Mouse (Mus musculus) mesoderm, embryonic 11.5 days (tissue): Measurements from ENCODE around the gene Cep112.

Source experiments
- DNase-seq: peaks from one replicate; pipeline ENCODE4 v3.0.0-alpha.2; 2012; ENCODE audit warnings: low read depth, low spot score

Gene Cep112

DNA sequence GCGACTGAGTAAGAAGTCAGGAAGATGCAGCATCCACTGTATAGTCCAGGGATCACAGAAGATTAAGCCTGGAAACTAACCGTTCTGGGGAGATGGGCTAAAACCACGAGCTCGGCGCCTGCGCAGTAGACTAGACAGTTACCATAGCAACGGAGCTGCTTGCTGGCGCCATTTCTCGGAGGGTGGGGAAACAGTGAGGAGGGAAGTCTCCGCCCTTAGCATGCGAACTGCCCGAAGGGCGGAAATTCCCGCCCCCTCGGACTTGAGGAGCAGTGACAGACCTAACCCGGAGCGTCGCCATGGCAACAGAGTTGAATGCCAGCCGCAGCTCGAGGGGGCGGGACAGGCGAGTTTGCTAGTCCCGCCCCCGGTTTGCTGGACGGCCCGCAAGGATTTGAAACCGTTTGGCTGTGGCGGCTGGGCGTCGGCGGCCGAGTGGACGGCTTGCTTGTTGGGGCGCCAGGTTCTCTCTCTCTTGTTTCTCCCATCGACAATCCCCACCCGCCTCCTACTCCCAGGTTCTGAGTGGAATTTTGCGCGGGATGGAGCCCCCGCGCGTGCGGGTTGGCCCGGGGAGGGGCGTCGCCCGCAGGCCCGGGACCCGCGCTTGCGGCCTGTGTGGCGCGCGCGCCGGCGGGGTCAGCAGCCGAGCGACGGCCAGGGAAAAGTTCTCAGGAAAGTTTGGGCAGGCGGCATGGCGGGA lies at the start of gene Cep112:
Gene Cep112, plus strand, starts transcription at position 304 of the 703 bp plus-strand sequence.
- peak; percentile 100 for DNase-seq

DNA sequence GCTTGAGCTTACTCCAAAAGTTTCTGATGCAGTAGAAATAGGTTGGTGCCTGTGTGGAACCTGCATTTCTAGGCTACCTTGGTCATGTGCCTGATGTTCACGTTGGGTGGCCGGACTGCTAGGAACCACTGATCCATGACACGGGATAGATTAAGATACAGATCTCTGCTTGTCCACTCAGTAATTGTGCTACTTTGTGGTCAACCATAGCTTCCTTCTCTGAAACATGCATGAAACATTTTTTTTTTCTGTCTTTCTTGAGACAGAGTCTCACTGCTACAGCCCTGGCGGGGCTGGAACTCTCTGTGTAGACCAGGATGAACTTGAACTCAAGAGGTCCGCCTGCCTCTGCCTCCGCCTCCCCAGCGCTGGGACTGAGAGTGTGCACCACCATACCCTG lies 48.2 kb upstream of the Cep112 start:
- no peak for DNase-seq

DNA sequence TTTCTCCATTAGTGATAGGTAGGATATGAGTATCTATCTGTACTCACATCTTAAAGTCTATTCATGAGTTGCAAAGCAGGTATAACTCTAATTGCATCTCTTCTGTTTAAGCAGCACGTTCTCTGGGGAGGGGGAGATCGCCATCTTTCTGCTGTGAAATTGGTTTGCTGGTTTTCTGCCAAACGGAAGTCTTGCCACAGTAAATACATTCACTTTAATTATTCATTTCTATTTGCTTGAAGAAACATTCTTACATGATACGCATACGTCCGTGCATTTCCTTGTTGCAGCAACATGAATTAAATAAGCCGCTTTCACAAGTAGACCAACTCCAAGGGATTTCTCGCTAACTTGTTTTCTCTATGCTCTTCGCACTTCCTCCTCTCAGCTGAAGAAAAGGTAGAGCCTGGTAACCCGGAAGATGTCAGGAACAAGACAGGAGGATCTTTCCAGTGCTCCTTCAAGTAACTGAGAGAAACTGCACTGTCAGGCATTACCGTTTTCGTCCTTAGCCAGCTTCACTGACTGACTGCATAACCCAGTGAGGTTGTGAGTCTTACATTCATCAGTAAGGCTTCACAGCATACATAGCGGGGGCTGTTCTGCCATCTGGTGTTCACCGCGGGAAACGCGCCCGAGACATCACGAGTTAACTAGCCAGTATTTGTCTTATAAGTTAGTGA lies 47.2 kb upstream of the Cep112 start:
- peak; percentile 80 for DNase-seq

DNA sequence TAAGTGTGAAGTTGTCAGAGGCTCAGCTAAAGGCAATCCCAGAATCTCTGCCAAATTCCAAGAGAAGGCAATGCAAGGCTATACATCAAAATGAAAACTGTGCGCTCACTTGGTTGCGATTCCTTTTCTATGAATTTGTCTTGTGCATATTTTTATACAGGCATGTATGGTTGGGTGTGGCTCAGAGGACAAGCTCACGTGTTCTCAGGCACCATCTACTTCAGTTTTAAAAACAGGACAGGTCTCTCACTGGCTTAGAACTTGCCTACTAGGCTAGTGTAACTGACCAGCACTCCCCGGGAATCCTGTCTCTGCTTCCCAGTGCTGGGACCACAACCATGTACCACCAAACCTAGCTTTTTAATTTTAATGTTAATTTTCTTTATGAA lies 46.6 kb upstream of the Cep112 start:
- DNase-seq, result no peak

DNA sequence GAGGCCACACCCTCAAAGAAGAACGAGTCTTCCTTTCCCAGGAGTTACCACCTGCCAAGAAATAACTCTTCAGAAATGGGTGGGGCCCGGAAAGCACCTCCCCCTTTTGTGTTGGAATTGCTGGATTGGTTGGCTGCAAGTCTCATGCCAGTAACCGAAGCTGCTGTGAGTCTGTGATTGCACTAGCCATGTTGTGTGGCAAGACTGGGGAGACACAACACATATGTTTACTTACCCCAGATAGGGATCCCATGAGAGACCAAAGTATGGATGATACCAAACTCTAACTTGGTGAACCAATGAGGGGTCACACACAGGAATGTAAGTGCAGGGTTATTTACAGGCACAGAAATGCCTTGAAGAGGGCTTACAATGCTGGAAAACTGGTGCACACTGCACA lies 42.3 kb upstream of the Cep112 start:
- DNase-seq, result no peak

DNA sequence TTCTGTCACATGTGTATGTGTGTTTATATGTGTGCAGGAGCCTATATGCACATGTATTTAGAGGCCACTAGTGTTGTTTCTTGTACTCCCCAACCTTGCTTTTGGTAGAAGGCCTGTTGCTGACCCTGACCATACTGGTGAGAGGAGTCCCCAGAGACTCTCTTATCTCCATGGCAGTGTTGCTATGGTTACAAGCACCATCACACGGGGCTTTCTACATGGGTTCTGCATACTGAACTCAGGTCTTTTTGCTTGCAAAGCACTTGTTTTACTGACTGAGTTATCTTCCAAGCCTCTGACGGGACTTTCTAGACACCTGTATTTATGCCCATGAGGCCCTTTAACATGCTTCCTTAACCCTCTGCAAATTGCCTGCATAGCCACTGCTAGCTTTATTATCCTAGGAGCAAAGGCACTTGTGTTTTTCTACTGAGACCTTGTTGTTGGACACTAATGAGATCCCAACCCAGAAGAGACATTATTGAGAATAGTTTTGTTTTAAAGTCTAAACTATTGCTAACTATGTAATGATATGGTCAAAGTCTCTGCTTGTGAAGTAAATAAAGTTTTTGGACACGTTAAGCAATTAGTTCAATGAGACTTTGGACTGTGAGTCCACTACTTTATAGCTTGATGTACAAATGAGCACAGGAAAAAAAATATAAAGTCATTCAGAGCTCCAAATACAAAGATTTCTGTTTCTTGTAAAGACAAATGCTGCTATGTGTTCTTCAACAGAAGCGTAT lies 39.9 kb upstream of the Cep112 start:
- DNase-seq, result peak; percentile 46

DNA sequence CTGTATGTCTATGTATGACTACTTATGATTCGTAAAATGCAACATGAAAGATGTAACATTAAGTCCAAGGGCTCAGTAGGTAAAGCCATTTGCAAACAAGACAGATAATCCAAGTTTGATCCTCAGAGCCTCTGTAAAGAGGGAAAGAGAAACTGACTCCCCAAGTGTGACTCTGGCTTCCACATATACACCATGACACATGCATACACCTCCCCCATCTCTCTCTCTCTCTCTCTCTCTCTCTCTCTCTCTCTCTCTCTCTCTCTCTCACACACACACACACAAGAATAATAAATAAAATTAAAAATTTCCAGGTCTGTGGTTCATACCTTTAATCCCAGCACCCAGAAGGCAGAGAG lies 39.3 kb upstream of the Cep112 start:
- no peak for DNase-seq

DNA sequence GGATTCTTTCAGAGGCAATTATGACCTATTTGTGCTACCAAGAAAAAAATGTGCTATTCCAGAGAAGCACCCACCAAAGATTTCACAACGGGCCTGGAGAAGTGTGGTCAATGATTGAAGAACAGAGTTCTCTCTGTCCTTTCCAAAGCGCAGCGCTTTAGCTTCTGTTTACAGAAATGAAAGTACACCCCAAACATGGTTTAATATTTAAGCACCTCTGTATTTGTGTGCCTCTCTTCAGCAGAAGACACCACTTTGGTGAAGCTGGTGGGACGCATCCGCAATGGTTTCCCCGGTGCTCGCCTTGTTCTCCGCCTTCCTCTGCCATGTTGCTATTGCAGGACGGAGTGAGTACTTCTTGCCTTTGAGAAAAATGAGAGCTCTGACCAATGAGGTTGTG lies 29.9 kb upstream of the Cep112 start:
- DNase-seq, result no peak

DNA sequence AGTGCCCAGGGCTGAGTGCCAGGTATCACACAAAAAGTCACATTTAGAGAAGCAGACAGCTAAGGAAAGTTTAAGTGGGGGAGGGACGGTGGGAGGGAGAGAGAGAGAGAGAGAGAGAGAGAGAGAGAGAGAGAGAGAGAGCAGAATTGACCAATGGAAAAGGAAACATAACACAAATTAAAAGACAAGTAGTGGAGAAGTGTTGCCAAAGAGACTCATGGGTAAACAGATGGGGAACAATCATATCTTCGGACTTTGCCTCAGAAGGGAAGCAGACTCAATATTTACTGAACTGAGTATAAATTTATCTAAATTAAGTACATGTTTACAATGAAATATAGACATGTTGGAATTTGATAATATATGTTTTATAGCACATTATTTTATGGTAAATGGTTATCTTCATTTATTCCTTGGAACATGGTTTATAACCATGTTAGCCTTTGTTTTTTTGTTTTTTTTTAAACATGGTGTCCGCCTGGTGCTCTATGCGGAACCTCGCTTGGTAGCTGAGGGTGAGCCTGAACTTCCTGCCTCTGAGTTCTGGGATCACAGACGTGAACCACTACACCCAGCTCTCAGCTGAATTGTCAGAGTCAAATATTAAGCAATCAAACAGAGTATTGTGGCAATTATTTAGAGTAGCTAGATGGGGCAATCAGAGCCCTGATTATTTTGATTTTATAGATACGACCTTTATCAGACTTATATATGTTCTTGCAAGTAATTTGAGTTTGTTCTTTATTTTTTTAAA lies 28.7 kb upstream of the Cep112 start:
- no peak for DNase-seq

DNA sequence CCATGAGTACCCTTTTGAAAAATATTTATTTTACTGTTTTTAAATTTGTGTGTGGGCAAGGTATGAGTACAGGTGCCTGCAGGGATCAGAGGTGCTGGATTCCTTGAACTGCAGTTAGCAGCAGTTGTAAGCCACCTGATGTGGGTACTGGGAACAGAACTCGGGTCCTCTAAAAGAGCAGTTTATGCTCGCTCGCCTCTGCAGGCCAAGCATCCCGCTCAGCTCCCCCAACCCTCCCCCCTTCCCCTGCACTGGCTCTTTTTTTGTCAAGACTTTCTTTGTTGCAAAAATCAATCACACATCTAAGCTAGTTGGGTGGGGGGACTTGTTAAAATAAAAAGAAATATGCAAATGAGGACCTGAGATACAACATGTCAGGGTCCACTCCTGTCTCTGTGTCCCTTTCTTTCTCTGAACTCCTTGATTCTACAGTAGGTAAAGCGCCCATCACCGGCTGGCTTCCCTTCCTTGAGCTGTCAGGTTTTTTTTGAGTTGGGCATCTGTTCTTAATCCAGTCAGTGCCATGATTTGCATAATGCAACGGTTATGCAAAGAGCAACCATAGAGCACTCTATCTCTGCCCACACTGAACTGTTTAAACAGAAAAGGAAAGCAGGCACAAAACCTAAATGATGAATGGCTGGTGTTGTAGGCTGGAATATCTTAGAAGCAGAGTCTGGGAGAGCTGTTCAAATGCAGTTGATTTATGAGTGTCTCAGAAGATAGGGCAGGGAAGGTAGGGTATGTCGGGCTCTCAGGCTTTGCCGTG lies 14.9 kb upstream of the Cep112 start:
- DNase-seq, result peak; percentile 23

DNA sequence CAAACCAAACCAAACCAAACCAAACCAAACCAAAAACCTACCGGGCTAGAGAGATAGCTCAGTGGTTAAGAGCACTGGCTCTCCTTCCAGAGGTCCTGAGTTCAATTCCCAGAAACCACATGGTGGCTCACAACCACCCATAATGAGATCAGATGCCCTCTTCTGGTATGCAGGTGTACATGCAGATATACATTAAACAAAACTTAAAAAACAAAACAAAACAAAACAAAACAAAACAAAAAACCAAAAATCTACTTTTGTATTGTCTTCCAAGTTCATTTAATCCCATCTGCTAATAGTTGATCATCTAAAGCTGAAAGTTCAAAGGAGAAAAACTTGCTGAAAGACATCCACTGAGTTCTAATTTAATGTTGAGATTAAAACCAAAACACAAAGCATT lies 8.6 kb upstream of the Cep112 start:
- DNase-seq, result no peak

DNA sequence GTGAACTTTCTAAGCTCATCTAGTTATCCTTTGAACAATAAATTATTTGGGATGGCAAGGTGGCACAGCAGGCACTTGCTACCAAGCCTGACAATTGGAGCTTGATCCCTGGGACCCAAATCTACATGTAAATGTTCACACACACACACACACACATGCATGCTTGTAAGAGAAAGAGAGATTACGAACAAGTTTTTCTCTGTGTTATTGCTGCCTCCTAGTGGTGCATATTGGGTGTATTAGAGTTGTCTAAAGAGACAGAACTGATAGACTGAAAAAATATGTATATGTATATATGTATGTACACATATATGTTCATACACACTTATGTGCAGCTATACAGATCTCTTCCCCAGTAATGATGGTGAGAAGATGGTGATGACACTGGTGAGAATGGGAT lies 6.5 kb upstream of the Cep112 start:
- peak; percentile 30 for DNase-seq

DNA sequence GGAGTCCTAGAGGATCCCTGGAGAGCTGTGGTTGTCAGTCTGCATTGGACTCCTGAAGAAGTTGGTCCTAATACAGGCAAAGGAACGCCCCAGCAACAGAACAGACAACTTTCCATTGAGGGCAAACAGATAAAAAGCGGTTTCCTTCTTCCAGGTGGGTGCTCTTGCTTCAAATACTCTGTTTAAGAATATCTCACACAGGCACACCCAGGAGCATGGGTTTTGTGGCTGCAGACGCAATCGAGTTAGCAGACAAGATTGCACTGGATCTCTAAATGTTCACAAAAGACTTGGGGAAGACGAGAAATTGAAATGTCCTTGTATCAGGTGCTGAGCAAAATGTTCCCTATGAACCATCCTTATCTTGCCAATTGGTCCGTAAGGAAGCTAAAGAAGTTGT lies 5.8 kb upstream of the Cep112 start:
- no peak for DNase-seq

DNA sequence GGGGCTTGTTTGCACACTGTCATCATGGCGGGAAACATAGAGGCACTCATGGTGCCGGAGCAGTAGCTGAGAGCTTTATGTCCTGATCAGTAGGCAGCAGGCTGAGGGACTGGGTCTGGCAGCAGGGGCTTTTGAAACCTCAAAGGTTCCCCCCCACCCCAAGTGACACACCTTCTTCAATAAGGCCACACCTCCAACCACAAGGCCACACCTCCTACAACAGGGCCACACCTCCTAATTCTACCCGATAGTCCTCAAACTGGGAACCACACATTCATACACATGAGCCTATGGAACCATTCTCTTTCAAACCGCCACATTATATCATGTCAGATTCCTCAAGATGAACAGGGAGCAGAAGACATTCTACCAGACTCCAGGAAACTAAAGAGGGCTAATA lies 4.2 kb upstream of the Cep112 start:
- no peak for DNase-seq

DNA sequence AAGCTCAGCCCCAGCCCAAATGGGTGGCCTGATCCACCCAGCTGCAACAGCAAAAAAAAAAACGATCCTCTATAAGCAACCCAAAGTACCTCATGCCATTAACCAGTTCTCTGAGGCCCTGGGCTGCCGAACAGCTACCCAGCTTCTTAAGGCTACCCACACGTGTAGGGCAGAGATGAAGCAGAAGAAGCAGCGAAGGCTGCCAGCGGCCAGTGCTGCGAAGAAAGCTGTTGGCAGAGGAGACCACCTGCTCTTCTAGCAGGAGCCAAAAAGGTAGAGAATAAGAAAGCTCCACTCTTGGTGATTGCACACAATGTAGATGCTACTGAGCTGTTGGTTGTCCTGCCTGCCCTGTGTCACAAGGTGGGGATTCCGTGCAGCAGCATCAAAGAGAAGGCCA lies 1.8 kb upstream of the Cep112 start:
- no peak for DNase-seq

DNA sequence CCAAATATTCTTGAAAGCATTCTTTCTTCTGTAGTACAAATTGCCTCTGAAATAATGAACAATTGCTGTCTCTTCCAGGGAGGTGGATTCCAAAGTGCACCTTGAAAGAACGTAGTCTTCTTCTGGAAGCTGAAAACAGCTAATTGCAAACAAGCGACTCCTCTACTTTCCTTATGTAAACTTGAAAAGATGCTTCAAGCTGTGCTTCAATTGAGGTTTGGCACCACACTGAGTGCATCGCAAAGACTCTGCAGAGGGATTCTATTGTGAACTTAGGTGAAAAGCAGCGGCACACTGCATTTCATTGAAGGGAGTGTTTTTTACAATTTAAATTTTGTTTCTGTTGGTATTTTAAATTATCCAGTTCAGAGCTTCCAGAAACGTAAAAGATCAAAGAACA lies 881 bp upstream of the Cep112 start:
- DNase-seq, result no peak

DNA sequence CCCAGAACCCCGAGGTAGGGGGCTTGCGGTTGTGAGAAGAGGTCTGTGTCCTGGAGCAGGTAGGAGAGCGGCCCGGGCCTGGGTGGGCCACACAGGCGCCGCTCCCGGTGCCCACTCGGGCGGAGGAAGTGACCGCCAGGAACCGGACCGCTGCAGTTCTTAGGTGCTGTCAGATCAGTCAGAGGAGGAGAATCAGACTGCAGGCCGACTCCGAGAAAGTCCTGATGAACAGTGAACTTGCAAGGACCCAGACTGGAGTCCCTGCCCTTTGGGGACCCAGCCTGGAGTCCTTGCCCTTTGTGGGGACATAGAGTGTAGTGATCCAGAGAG lies 565 bp downstream of the Cep112 start:
- no peak for DNase-seq

DNA sequence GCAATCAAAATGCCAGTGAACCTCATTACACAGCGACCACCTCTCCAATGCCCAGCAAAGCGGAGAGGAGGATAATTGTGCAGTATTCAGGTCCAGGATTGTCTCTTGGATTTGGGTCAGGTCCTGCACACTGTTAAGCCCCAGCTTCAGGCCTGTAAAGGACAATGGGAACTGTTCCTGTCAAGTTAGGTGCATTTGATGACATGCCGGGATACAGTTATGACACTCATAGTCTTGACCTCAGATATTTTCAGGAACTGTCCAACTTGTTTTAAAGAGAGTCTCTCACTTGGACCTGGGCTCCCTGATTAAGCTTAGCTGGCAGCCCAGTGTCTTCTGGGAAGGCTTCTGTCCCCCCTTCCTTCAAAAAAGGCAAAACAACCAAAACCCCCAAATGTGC lies 1.1 kb downstream of the Cep112 start:
- DNase-seq, result no peak

DNA sequence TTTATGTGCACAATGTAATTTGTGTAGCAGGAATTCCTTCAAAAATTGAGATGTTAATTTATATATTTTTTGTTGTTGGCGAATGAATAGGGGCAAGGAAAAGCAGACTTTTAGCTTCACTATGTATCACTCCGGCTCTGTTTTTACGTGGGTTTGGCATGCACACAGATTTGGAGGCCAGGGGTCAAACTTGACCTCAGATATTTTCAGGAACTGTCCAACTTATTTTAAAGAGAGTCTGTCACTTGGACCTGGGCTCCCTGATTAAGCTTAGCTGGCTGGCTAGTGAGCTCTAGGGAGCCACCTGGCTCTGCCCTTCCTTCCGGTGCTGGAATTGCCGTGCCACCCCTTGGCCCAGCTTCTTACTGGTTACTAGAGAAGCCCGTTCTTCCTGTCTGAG lies 2.2 kb downstream of the Cep112 start:
- no peak for DNase-seq

DNA sequence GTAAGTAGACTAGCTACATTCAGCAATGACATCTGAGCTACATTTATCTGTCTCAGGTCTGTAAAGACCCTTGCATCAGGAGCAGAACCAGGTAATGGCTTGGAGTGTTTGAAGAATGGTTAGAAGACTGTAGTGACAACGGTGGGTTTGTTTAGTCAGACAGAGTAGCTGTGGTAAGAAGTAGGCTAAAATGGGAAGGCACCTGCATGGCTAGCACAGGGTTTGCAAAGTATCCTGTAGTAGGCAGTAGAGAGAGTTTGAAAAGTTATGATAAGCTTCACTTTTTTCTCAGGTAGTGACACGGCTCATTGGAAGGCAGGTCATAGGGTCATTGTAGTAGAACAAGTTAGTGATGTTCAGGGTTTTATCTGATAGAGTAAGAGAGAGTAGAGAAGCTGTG lies 4.1 kb downstream of the Cep112 start:
- DNase-seq, result no peak

DNA sequence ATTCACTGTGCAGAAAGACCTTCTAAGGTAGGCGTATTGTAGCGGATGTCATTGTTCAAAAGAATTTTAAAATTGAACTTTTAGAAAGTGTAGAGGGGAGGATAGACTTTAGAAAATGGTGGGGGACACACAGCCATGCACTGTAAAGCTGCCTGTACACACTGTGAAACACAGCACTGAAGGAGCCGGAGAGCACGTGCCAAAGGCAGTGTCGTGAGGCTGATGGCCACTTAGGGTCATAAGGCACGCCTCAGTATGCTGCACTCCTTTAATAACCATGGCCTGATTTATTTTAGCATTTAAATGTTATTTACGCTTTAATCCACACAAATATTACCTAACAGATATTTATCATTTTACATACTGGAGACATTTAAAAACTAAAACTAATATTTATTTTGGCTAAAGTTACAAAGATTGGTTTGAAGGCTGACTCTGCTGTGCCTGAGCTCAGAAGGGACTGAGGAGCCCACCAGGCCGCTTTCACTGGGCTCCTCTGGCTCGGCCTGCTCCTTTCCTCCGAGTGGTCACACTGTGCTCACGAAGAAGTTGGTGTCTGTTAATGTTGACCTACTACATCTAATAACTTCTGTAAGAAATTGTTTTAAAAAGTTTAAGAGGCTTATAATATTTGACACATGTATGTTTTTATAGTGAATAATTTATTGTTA lies 19.0 kb downstream of the Cep112 start:
- DNase-seq, result no peak
